Mouse (Mus musculus): ENCODE measurements around the gene Npw. TPM values are rescaled to one million over a fixed set of nuclear protein-coding genes. Genes with fewer than 3 reads are reported as not detected.

Gene Npw
- total and polyA plus RNA-seq, 3 experiments = not detected

DNA sequence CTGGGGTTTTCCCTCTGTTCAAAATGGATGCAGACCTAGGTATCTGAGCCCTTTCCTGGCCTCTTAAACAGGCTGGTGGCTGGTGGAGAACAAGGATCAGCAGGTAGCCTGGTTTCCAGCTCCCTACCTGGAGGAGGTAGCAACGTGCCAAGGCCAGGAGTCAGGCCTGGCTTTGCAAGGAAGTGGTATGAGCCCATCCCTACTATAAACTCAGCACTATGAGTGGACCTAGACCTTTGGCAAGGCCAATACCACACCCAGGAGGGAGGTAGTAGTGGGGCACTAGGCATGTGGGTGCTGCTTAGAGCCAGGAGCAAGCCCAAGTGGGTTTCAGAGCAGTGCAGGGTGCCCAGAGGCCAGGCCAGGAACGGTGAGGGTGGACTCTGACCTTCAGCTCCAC lies 41.2 kb upstream of the Npw start:
- Histone ChIP-seq H3K27ac (no peak overlapping the region), H3K79me2 (replicated peaks; ENCODE audit: control insufficient read depth, insufficient read depth, low read length) (no peaks in the 10 kb centered on the region), H3K4me1 (ENCODE audit: control insufficient read depth, insufficient read depth, low read length) (no peaks in the 10 kb centered on the region; the same call in 1 of the 2 replicates), H3K4me3 (no peak overlapping the region), H3K27me3 (ENCODE audit: control insufficient read depth, insufficient read depth, low read length) (no peaks in the 10 kb centered on the region), H3K36me3 (ENCODE audit: control insufficient read depth, insufficient read depth, low read length) (no peaks in the 10 kb centered on the region), H3K9ac (ENCODE audit: low read depth, low read length) (no peak overlapping the region)
- intact Hi-C loops (cut with DNase I) = no loop called here
- WGBS = 79% methylated on average over 2 of the region's 2 CpGs
- TF ChIP-seq CTCF (IDR thresholded peaks at IDR 0.05) (no peak), POLR2A (IDR thresholded peaks at IDR 0.05; ENCODE audit: insufficient read depth, low read depth, low read length) (no peak), EP300 (IDR thresholded peaks at IDR 0.05; ENCODE audit: insufficient read depth, low read depth, low read length) (no peak)
- no peak for DNase-seq

DNA sequence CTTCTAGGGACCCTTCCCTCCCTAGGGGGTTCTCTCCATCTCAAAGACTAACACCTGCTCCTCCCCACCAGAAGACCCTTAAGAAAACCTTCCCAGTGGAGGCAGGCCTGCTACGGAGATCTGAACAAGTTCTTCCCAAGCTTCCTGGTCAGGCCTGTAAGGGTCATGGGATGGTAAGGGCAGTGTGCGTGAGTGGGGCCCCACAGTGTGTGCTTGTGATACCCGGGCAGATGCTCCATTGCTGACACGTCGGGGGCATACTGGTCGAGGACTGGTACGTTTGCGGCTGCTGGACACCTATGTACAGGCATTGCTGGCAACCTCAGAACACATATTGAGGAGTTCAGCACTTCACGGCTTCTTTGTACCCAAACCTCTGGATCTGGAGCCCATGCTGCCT lies 40.5 kb upstream of the Npw start:
- no peak overlapping the region for H3K9ac ChIP-seq (ENCODE audit: low read depth, low read length)
- no peaks in the 10 kb centered on the region for H3K36me3 ChIP-seq (ENCODE audit: control insufficient read depth, insufficient read depth, low read length)
- H3K4me3 ChIP-seq = no peak overlapping the region
- TF ChIP-seq POLR2A (IDR thresholded peaks at IDR 0.05; ENCODE audit: insufficient read depth, low read depth, low read length) = no peak
- TF ChIP-seq EP300 (IDR thresholded peaks at IDR 0.05; ENCODE audit: insufficient read depth, low read depth, low read length) = no peak
- TF ChIP-seq CTCF (IDR thresholded peaks at IDR 0.05) = no peak
- H3K27me3 ChIP-seq (ENCODE audit: control insufficient read depth, insufficient read depth, low read length) = no peaks in the 10 kb centered on the region
- intact Hi-C loops (cut with DNase I) = no loop called here
- 69% methylated on average over 9 of the region's 9 CpGs for WGBS
- H3K79me2 ChIP-seq (replicated peaks; ENCODE audit: control insufficient read depth, insufficient read depth, low read length) = no peaks in the 10 kb centered on the region
- no peak overlapping the region for H3K27ac ChIP-seq
- H3K4me1 ChIP-seq (ENCODE audit: control insufficient read depth, insufficient read depth, low read length) = no peaks in the 10 kb centered on the region; the same call in 1 of the 2 replicates
- no peak for DNase-seq

DNA sequence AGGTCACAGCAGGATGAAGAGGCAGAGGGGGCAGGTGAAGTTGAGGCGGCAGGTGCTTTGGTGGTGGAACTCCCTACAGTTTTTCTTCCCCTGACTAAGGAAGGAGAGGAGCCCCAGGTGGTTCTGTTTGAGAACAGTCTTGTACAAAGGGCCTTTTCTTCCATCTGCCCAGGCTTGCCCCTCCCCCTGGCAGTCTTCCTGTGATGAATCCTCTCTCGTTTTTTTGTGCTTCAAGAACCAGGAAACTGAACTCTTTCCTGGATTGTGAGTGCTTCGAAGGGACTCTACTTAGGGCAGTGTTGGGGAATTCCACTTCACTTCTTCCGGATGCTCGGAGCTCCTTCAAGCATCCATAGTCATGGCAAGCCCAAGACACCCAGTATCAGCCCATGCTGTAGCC lies 39.7 kb upstream of the Npw start:
- TF ChIP-seq EP300 (IDR thresholded peaks at IDR 0.05; ENCODE audit: insufficient read depth, low read depth, low read length) (no peak), POLR2A (IDR thresholded peaks at IDR 0.05; ENCODE audit: insufficient read depth, low read depth, low read length) (no peak), CTCF (IDR thresholded peaks at IDR 0.05) (no peak)
- Histone ChIP-seq H3K9ac (ENCODE audit: low read depth, low read length) (no peak overlapping the region), H3K4me3 (no peak overlapping the region), H3K27me3 (ENCODE audit: control insufficient read depth, insufficient read depth, low read length) (no peaks in the 10 kb centered on the region), H3K4me1 (ENCODE audit: control insufficient read depth, insufficient read depth, low read length) (no peaks in the 10 kb centered on the region; the same call in 1 of the 2 replicates), H3K36me3 (ENCODE audit: control insufficient read depth, insufficient read depth, low read length) (no peaks in the 10 kb centered on the region), H3K27ac (no peak overlapping the region), H3K79me2 (replicated peaks; ENCODE audit: control insufficient read depth, insufficient read depth, low read length) (no peaks in the 10 kb centered on the region)
- DNase-seq = no peak
- 24% methylated on average over 5 of the region's 5 CpGs for WGBS
- intact Hi-C loops (cut with DNase I) = no loop called here

DNA sequence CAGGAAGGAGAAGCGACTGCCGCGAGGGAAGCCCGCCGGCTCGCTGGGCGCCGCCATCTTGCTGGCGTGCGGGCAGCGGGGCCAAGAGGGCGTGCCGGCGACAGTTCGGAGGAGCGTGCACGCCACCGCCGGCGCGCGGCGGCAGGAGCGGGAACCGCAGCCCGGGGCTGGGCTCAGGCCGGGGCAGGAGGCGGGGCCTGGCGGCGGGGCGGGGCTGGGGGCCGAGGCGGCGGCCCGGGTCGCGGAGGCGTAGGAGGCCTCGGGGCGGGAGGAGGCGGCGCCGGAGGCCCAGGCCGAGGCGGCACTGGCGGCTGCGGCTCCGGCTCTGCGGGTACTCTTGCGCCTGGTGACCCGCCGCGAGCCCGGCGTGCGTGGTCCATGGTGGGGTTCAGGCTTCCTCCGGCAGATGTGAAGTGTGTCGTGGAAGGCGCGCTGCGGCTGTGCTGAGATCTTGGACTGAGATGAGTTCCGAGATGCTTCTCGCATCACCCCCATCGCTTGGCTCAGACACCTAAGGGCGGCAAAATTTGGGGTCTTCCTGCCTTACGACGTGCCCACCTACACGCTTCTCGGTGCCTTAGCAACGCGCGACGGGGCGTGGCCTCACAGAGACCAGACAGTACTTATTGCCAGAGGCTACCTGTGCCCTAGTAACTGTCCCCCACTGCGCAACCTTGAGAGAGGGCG lies 37.9 kb upstream of the Npw start, which contains the start of the genes Gfer and Noxo1:
Gfer (minus strand) TSS at position 146 of the 687 bp plus-strand sequence.
Noxo1 (plus strand) TSS at position 224 of the 687 bp plus-strand sequence.
- DNase-seq = peak; percentile 94
- H3K27me3 ChIP-seq (ENCODE audit: control insufficient read depth, insufficient read depth, low read length) = no peaks in the 10 kb centered on the region
- under 1% methylated on average over 73 of the region's 76 CpGs for WGBS
- intact Hi-C loops (cut with DNase I) = loop anchor here (1.0 kb wide), 1 partner anchor 11 kb away; the partner anchor contains the start of gene Tbl3
- TF ChIP-seq EP300 (IDR thresholded peaks at IDR 0.05; ENCODE audit: insufficient read depth, low read depth, low read length) (no peak), POLR2A (IDR thresholded peaks at IDR 0.05; ENCODE audit: insufficient read depth, low read depth, low read length) (peak; percentile 50; the same call in 1 of the 2 replicates), CTCF (IDR thresholded peaks at IDR 0.05) (peak; percentile 58)
- H3K27ac ChIP-seq = peak within 1 kb of the TSS; percentile 86
- H3K4me3 ChIP-seq = peak within 1 kb of the TSS; percentile 49
- peak within 1 kb of the TSS; percentile 88 for H3K9ac ChIP-seq (ENCODE audit: low read depth, low read length)
- H3K79me2 ChIP-seq (replicated peaks; ENCODE audit: control insufficient read depth, insufficient read depth, low read length) = no peaks in the 10 kb centered on the region
- no peaks in the 10 kb centered on the region; the same call in 1 of the 2 replicates for H3K4me1 ChIP-seq (ENCODE audit: control insufficient read depth, insufficient read depth, low read length)
- H3K36me3 ChIP-seq (ENCODE audit: control insufficient read depth, insufficient read depth, low read length) = no peaks in the 10 kb centered on the region

DNA sequence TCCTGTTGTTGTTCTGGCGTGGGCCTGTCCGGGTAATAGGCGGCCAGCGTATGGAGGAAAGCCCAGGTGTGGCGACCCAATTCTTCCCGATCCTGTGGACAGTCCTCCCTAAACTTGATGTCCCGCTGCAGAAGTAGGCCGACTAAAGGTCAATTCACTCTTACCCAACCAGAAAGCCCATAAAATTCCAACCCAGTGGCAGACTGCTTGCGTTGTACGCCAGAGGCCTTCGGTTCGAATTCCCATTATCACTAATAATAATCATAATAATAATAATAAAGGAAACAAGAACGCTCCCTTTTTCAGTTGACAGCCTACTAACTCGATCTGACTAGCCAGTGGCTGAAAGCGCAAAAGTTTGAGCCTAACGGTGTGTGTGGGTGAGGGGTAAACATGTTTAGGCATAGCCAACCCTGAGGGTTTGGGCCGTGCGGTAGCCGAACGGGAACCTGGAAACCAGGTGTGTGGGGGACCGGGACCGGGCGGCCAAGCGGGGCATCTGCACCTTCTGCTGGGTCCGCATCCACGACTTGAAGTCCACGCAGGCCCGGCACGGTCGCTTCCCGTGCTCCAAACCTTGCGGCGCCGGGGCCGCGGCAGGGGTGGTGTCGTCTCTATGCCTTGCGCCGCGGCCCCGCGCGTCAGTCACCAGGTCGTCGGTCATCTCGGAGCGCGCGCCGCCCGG lies 37.2 kb upstream of the Npw start:
- no peaks in the 10 kb centered on the region; the same call in 1 of the 2 replicates for H3K4me1 ChIP-seq (ENCODE audit: control insufficient read depth, insufficient read depth, low read length)
- no peak for DNase-seq
- no peaks in the 10 kb centered on the region for H3K79me2 ChIP-seq (replicated peaks; ENCODE audit: control insufficient read depth, insufficient read depth, low read length)
- no peaks in the 10 kb centered on the region for H3K27me3 ChIP-seq (ENCODE audit: control insufficient read depth, insufficient read depth, low read length)
- H3K4me3 ChIP-seq = peak overlapping the region; percentile 49
- H3K36me3 ChIP-seq (ENCODE audit: control insufficient read depth, insufficient read depth, low read length) = no peaks in the 10 kb centered on the region
- no peak for TF ChIP-seq POLR2A (IDR thresholded peaks at IDR 0.05; ENCODE audit: insufficient read depth, low read depth, low read length)
- TF ChIP-seq EP300 (IDR thresholded peaks at IDR 0.05; ENCODE audit: insufficient read depth, low read depth, low read length) = no peak
- TF ChIP-seq CTCF (IDR thresholded peaks at IDR 0.05) = no peak
- WGBS = 11% methylated on average over 51 of the region's 51 CpGs
- peak overlapping the region; percentile 79 for H3K27ac ChIP-seq
- intact Hi-C loops (cut with DNase I) = loop anchor here (1.0 to 2.0 kb wide), 2 partner anchors 12 to 19 kb away; partner anchors contain the start of gene Tbl3
- H3K9ac ChIP-seq (ENCODE audit: low read depth, low read length) = peak overlapping the region; percentile 84
